Mouse (Mus musculus) cortical plate, adult 2 months (tissue): ENCODE results near the gene Golga5. TPM values are rescaled to one million over a fixed set of nuclear protein-coding genes. Genes with fewer than 3 reads are reported as not detected.
"Not testable (repeated sequence)": the region's sequence is repeated elsewhere in the genome, so short reads cannot be mapped to it uniquely, and the experiment has no call there.

Source experiments
- H3K27ac ChIP-seq: fragments of 200-500 bp; 2 replicates; pipeline ENCODE4 v1.5.1; 2012; ENCODE audit warnings: low read length, control low read depth, inconsistent platforms; ENCODE audit not compliant: insufficient read depth
- H3K4me1 ChIP-seq: fragments of 200-500 bp; 2 replicates; pipeline ENCODE4 v1.6.1; 2011; ENCODE audit warnings: low read length; ENCODE audit not compliant: control insufficient read depth, insufficient read depth
- H3K4me3 ChIP-seq: fragments of 200-500 bp; 2 replicates; pipeline ENCODE4 v1.5.1; 2011; ENCODE audit warnings: mild to moderate bottlenecking, low read length, control low read depth; ENCODE audit not compliant: insufficient read depth
- CTCF ChIP-seq: fragments of 200-500 bp; IDR thresholded peaks from 2 replicates; pipeline ENCODE4 v1.5.1; 2011; ENCODE audit warnings: mild to moderate bottlenecking, control low read depth, low read length; ENCODE audit not compliant: insufficient read depth; ENCODE audit errors: extremely low read depth
- POLR2A ChIP-seq: fragments of 200-500 bp; IDR thresholded peaks from 2 replicates; pipeline ENCODE4 v1.6.1; 2011; ENCODE audit warnings: mild to moderate bottlenecking, low read length, control low read depth; ENCODE audit not compliant: insufficient read depth; ENCODE audit errors: extremely low read depth
- polyA plus RNA-seq: library from polyadenylated mRNA; depleted of rRNA; stranded (reverse); fragments of >200 nt; gene quantifications from 2 replicates; pipeline ENCODE4 v1.2.3, GENCODE M21; 2012

Gene Golga5
- polyA plus RNA-seq, 1 experiment, result 23.4 TPM

GRCm38 (mm10) chr12:102468136-102468535 is 799 bp upstream of the Golga5 start:
- Histone ChIP-seq H3K4me3 (no peak overlapping the region), H3K27ac (no peak overlapping the region), H3K4me1 (peaks cover 3% of the 10 kb centered on the region; the same call in 1 of the 2 replicates)
- TF ChIP-seq CTCF (no peak), POLR2A (no peak)

DNA sequence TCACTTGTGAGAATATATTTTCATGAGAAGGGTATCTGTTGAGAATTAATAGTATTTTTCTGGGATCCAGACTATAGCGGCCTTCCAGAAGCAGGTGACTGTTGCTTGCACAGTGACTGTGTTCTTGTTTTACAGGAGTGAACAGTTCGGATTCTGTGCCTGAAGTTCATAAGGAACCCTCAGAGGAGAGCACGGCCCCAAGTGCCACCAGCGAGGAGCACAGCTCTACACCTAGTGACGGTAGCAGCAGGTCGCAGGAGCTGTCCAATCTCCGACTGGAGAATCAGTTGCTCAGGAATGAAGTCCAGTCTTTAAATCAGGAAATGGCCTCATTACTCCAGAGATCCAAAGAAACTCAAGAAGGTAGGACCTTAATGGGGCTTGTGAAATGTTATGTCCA is 5.5 kb downstream of the Golga5 start:
- Histone ChIP-seq H3K4me1 (peaks cover 3% of the 10 kb centered on the region; the same call in 1 of the 2 replicates), H3K27ac (no peak overlapping the region), H3K4me3 (no peak overlapping the region)
- no peak for TF ChIP-seq CTCF
- no peak for TF ChIP-seq POLR2A

GRCm38 (mm10) chr12:102480481-102480880 is 11.5 kb downstream of the Golga5 start:
- TF ChIP-seq POLR2A (no peak), CTCF (no peak)
- Histone ChIP-seq H3K4me3 (no peak overlapping the region), H3K27ac (no peak overlapping the region), H3K4me1 (no peaks in the 10 kb centered on the region)

DNA sequence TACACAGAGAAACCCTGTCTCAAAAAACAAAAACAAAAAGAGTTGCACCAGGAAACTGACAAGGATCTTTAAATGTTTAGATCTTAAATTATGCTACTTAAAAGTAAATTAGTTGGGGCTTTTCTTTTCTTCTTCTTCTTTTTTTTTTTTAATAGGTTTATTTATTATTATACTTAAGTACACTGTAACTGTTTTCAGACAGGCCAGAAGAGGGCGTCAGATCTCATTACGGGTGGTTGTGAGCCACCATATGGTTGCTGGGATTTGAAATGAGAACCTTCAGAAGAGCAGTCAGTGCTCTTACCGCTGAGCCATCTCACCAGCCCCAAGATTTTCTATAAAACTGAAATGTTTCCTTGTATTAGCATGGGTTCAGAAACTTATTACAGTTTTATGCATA is 16.0 kb downstream of the Golga5 start:
- H3K4me1 ChIP-seq, result no peaks in the 10 kb centered on the region
- no peak overlapping the region for H3K27ac ChIP-seq
- TF ChIP-seq CTCF, result no peak
- TF ChIP-seq POLR2A, result no peak
- no peak overlapping the region for H3K4me3 ChIP-seq

DNA sequence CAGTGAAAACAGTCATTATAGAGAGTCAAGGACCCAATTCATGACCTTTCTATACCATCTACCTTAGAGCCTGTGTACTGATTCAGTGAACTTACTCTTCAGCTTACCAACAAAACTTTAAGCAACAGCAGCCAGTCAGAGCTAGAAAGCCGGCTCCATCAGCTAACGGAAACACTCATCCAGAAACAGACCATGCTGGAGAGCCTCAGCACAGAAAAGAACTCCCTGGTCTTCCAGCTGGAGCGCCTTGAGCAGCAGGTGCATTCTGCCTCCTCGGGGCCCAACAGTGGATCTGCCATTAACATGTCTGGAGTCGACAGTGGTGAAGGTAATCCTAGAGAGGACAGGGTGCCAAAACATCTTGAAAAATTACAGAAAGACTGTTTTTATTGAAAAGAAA is 23.0 kb downstream of the Golga5 start:
- Histone ChIP-seq H3K4me3 (no peak overlapping the region), H3K4me1 (no peaks in the 10 kb centered on the region; the same call in 1 of the 2 replicates), H3K27ac (no peak overlapping the region)
- TF ChIP-seq POLR2A (no peak), CTCF (no peak)

- H3K4me3 ChIP-seq, H3K4me1 ChIP-seq: not testable (repeated sequence)
Observed at GRCm38 (mm10) chr12:102495754-102496153, 26.8 kb downstream of the Golga5 start.

GRCm38 (mm10) chr12:102497905-102498304 is 29.0 kb downstream of the Golga5 start:
- Histone ChIP-seq H3K4me1 (no peaks in the 10 kb centered on the region; the same call in 1 of the 2 replicates), H3K4me3 (no peak overlapping the region), H3K27ac (no peak overlapping the region)
- TF ChIP-seq CTCF (no peak), POLR2A (no peak)

More at GRCm38 (mm10) chr12:102495754-102496153, 26.8 kb downstream of the Golga5 start:
- H3K27ac ChIP-seq, result not testable (repeated sequence)

DNA sequence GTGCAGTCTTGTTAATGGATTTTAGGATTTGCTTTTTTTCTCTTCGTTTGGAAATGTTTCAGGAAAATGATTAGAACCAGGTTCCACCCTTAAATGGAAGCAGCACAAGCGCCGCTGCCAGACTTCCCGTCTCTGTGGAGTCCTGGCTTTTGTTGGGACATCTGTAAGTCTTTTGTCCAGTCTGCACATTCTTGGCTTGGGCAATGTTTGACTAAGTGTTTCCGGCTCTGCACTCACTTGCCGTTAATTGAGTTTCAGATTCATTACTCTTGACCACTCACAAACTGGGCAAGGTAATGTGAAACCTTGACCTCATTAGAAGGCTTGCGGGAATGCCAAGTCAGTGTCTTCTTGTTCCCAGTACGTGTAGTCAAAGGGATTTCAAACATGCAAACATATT is 29.8 kb downstream of the Golga5 start:
- Histone ChIP-seq H3K4me3 (no peak overlapping the region), H3K4me1 (no peaks in the 10 kb centered on the region), H3K27ac (no peak overlapping the region)
- TF ChIP-seq POLR2A (no peak), CTCF (no peak)

DNA sequence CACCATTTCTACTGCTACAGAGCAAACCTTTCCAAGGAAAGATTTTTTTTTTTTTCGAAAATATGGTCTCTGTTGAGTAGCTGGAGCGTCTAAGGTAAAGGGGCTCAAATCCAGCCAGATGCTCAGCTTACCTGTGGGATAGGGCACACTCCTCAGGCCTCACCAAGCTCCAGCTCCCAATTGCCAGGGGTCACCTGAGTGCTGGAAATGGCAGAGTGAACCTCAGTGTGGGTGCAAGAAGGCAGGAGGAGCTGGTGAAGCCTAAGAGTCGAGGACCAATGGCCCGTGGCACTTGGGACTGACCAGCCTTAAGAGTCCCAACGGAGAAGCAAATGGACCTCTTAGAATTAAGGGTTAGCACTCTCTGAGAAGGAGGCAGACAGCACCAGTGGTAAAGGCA is 30.3 kb downstream of the Golga5 start:
- no peak for TF ChIP-seq CTCF
- no peak for TF ChIP-seq POLR2A
- H3K4me1 ChIP-seq, result no peaks in the 10 kb centered on the region
- H3K27ac ChIP-seq, result no peak overlapping the region
- H3K4me3 ChIP-seq, result no peak overlapping the region

DNA sequence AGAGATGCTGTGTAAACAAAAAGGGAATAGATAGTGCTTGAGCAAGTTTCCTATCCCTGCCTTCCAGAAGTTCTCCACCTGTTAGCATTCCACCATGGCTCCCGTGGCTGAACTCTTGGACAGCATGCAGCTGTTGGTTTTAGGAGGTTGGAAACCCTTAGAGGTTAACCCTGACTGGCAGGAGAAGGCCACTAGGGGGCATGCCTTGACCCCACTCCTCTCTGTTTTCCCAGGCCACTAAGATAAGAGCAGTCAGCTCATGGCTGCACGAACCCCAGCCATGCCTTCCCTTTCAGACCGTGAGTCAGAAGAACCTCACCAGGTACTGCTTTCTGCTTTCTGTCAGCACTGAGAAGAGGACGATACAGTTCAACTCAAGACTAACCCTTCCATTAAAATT is 30.8 kb downstream of the Golga5 start:
- Histone ChIP-seq H3K4me3 (no peak overlapping the region), H3K27ac (no peak overlapping the region), H3K4me1 (no peaks in the 10 kb centered on the region)
- TF ChIP-seq POLR2A, result no peak
- TF ChIP-seq CTCF, result no peak

DNA sequence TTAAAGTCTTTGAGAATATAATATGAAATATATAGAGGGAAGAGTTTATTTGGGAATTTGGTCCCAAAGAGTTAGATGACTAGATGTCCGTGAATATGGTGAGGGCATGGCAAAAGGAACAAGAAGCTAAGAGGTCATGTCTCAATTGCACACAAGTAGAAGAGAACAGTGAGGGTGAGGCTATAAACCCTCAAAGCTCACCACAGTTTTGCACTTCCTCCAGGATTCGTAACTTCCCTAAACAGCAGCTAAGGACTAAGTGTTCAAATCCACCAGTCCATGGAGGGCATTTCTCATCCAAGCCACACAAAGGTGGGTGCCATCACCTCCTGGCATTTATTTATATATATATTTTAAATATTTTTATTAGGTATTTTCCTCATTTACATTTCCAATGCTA is 32.1 kb downstream of the Golga5 start:
- H3K4me1 ChIP-seq, result no peaks in the 10 kb centered on the region
- no peak overlapping the region for H3K27ac ChIP-seq
- TF ChIP-seq POLR2A, result no peak
- no peak for TF ChIP-seq CTCF
- no peak overlapping the region for H3K4me3 ChIP-seq
